Mouse (Mus musculus): ENCODE measurements around the gene Ptprg.
"Not testable (repeated sequence)": the region's sequence is repeated elsewhere in the genome, so short reads cannot be mapped to it uniquely, and the experiment has no call there.

Ptprg gene

GRCm38 (mm10) chr14:11892621-11893020 lies 339.3 kb downstream of the Ptprg start:
- no peak for DNase-seq

GRCm38 (mm10) chr14:11895486-11895885 lies 342.2 kb downstream of the Ptprg start:
- peak; percentile 34 for DNase-seq

- DNase-seq = no peak
Measured at GRCm38 (mm10) chr14:11902794-11903193, 349.5 kb downstream of the Ptprg start.

- DNase-seq = no peak
Measured at GRCm38 (mm10) chr14:11906130-11906675, 352.9 kb downstream of the Ptprg start.

GRCm38 (mm10) chr14:11912253-11912652 lies 358.9 kb downstream of the Ptprg start:
- no peak for DNase-seq

GRCm38 (mm10) chr14:11917225-11917624 lies 363.9 kb downstream of the Ptprg start:
- no peak for DNase-seq

GRCm38 (mm10) chr14:11928545-11928944 lies 375.2 kb downstream of the Ptprg start:
- no peak for DNase-seq

- no peak for DNase-seq
Measured at GRCm38 (mm10) chr14:11932517-11932916, 379.2 kb downstream of the Ptprg start.

- DNase-seq = no peak
Measured at GRCm38 (mm10) chr14:11934556-11934955, 381.2 kb downstream of the Ptprg start.

- DNase-seq = no peak
Measured at GRCm38 (mm10) chr14:11935281-11935680, 381.9 kb downstream of the Ptprg start.

GRCm38 (mm10) chr14:11935698-11936097 lies 382.4 kb downstream of the Ptprg start:
- no peak for DNase-seq

- DNase-seq = no peak
Measured at GRCm38 (mm10) chr14:11938912-11939311, 385.6 kb downstream of the Ptprg start.

- no peak for DNase-seq
Measured at GRCm38 (mm10) chr14:11941989-11942514, 388.7 kb downstream of the Ptprg start.

GRCm38 (mm10) chr14:11950379-11950778 lies 397.0 kb downstream of the Ptprg start:
- no peak for DNase-seq

GRCm38 (mm10) chr14:11955020-11955882 lies 401.9 kb downstream of the Ptprg start:
- no peak for DNase-seq

GRCm38 (mm10) chr14:11960269-11961121 lies 407.2 kb downstream of the Ptprg start:
- no peak for DNase-seq

GRCm38 (mm10) chr14:11962101-11962500 lies 408.8 kb downstream of the Ptprg start:
- DNase-seq = no peak

- no peak for DNase-seq
Measured at GRCm38 (mm10) chr14:11962561-11962960, 409.2 kb downstream of the Ptprg start.

- no peak for DNase-seq
Measured at GRCm38 (mm10) chr14:11963791-11964190, 410.5 kb downstream of the Ptprg start.

GRCm38 (mm10) chr14:11964326-11964725 lies 411.0 kb downstream of the Ptprg start:
- not testable (repeated sequence) for DNase-seq

- no peak for DNase-seq
Measured at GRCm38 (mm10) chr14:11965878-11966277, 412.5 kb downstream of the Ptprg start.

- no peak for DNase-seq
Measured at GRCm38 (mm10) chr14:11981764-11982163, 428.4 kb downstream of the Ptprg start.

- DNase-seq = no peak
Measured at GRCm38 (mm10) chr14:11983031-11983430, 429.7 kb downstream of the Ptprg start.

Data from embryo, embryonic 11 days (tissue).